Mouse (Mus musculus): ENCODE results near the gene Wbp2nl. TPM values are rescaled to one million over a fixed set of nuclear protein-coding genes. Genes with fewer than 3 reads are reported as not detected.

Gene Wbp2nl
- polyA plus RNA-seq (2012; rRNA removed): 0.10 and 0.19 TPM in 2 replicates
- polyA plus RNA-seq (2014; fragmentation: Nextera tagmentation; extraction: Ambion mirVana): 0.11 and 0.19 TPM in 2 replicates

DNA sequence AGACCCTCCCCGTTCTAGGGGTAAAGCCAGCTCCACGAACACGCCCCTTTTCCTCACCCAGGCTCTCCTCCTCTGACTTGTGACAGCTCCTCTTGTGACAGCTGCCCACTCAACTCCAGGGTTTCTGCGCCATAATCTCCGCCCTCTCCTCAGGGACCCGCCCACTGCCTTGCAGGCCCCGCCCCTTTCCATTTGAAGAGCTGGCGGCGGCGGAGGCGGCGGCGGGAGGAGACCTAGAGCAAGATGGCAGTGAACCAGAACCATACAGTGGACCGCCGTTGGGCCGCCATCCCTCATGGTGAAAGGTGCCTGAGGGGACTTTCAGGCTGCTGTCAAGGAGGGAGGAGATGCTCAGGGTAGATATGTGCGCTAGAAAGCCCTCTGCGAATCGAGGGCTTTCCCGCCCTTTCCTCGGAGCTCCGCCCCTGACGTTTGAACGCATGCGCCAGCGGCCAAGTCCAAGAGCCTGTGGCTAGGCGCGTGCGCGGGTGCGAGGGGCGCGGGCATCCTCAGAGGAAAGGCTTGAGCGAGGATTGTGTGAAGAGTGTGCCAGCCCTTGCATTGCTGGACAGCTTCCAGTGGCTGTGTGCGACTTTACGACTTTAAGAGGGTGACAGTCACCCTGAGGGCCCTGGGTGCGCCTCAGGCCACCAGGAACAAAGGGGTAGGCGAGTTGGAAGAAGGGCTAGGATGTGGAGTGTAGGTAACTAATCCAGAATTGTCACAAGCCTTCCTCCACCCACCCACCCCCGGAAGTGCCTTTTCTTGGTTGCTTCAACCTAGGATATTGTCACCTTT is at the start of gene Wbp2nl:
Gene Wbp2nl (plus strand): TSS at position 191 of the 798 bp plus-strand sequence.
- Histone ChIP-seq H3K4me2 (ENCODE audit: low read depth) (0 out of 2 replicates have a peak within 1 kb of the TSS, but pooled peaks have one; percentile 20), H3K4me1 (replicated peaks; ENCODE audit: control insufficient read depth in 2 of 2, insufficient read depth in 2 of 2, low read length in 1 of 2) (peaks cover 0 to 10% of the 10 kb centered on the region in 2 experiments; a peak in 2 of 4 replicates), H3K9me3 (ENCODE audit: control insufficient read depth, low read length) (no peaks in the 10 kb centered on the region), H3K27ac (no peak within 1 kb of the TSS), H3K36me3 (replicated peaks; ENCODE audit: control insufficient read depth, insufficient read depth, low read depth) (no peaks in the 10 kb centered on the region), H3K4me3 (ENCODE audit: insufficient read depth in 1 of 2, low read depth in 2 of 2, low read length in 2 of 2) (no peak within 1 kb of the TSS), H3K27me3 (ENCODE audit: control insufficient read depth, insufficient read depth, low read length) (no peaks in the 10 kb centered on the region), H3K9ac (replicated peaks) (no peak within 1 kb of the TSS)
- no peak for TF ChIP-seq EP300 (IDR thresholded peaks at IDR 0.05; ENCODE audit: low read depth)
- TF ChIP-seq CTCF (IDR thresholded peaks at IDR 0.05; ENCODE audit: low read depth): no peak
- 54% methylated on average over 39 of the region's 39 CpGs for WGBS (ENCODE audit: insufficient replicate concordance)
- DNase-seq (ENCODE audit: low read depth in 3 of 3, low spot score in 3 of 3): no peak
- ATAC-seq (ENCODE audit: insufficient read depth): no peak; the same call in 1 of the 2 replicates

DNA sequence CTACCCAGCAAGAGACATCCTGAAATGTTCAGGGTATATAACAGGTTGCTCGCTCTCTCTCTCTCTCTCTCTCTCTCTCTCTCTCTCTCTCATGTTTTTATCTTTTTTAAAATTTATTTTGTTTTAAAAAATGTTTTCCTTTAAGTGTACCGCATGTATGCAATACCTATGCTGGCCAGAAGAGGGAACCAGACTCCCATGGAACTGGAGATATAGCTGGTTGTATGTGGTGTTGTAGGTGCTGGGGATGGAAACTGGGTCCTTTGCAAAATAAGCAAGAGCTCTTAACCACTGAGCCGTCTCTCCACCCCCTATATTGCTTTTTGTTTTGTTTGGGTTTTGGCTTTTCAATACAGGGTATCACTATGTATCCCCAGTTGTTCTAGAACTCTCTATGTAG is 47.2 kb upstream of the Wbp2nl start:
- DNase-seq (ENCODE audit: low read depth in 3 of 3, low spot score in 3 of 3) (no peak), ATAC-seq (ENCODE audit: insufficient read depth) (no peak)
- Histone ChIP-seq H3K4me1 (replicated peaks; ENCODE audit: control insufficient read depth in 2 of 2, insufficient read depth in 2 of 2, low read length in 1 of 2) (no peaks in the 10 kb centered on the region), H3K27ac (no peak overlapping the region), H3K4me2 (ENCODE audit: low read depth) (no peak overlapping the region), H3K36me3 (replicated peaks; ENCODE audit: control insufficient read depth, insufficient read depth, low read depth) (no peaks in the 10 kb centered on the region), H3K27me3 (ENCODE audit: control insufficient read depth, insufficient read depth, low read length) (no peaks in the 10 kb centered on the region), H3K9me3 (ENCODE audit: control insufficient read depth, low read length) (no peaks in the 10 kb centered on the region; the same call in 1 of the 2 replicates), H3K9ac (replicated peaks) (no peak overlapping the region), H3K4me3 (ENCODE audit: insufficient read depth in 1 of 2, low read depth in 2 of 2, low read length in 2 of 2) (no peak overlapping the region)
- WGBS (ENCODE audit: insufficient replicate concordance): 70% methylated on average over 3 of the region's 3 CpGs
- TF ChIP-seq CTCF (IDR thresholded peaks at IDR 0.05; ENCODE audit: low read depth): peak; percentile 66
- TF ChIP-seq EP300 (IDR thresholded peaks at IDR 0.05; ENCODE audit: low read depth): no peak

DNA sequence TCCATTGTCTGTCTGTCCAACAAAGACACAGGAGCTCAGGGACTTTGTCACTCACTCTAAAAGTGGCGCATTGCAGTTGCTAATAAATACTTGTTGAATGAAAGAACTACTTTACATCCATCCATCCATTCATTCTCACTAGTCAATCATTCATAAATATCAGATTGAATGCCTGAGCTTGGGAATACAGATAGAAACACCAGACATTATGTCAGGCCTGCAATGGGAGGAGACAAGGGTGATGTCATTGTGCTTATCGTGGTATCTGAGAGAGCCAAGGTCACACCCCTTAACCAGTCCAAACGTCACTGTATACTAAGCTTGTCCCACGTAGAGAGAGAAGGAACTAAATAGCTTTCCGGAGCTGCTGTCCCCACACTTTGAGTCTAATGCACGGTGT is 46.7 kb upstream of the Wbp2nl start, which contains the start of gene 1500009C09Rik:
Gene 1500009C09Rik (plus strand): TSS at position 301 of the 400 bp plus-strand sequence.
- H3K4me2 ChIP-seq (ENCODE audit: low read depth): no peak within 1 kb of the TSS
- H3K4me1 ChIP-seq (replicated peaks; ENCODE audit: control insufficient read depth in 2 of 2, insufficient read depth in 2 of 2, low read length in 1 of 2): no peaks in the 10 kb centered on the region
- H3K9me3 ChIP-seq (ENCODE audit: control insufficient read depth, low read length): no peaks in the 10 kb centered on the region; the same call in 1 of the 2 replicates
- H3K9ac ChIP-seq (replicated peaks): no peak within 1 kb of the TSS
- TF ChIP-seq EP300 (IDR thresholded peaks at IDR 0.05; ENCODE audit: low read depth): no peak
- TF ChIP-seq CTCF (IDR thresholded peaks at IDR 0.05; ENCODE audit: low read depth): no peak
- H3K36me3 ChIP-seq (replicated peaks; ENCODE audit: control insufficient read depth, insufficient read depth, low read depth): no peaks in the 10 kb centered on the region
- H3K4me3 ChIP-seq (ENCODE audit: insufficient read depth in 1 of 2, low read depth in 2 of 2, low read length in 2 of 2): no peak within 1 kb of the TSS
- DNase-seq (ENCODE audit: low read depth in 3 of 3, low spot score in 3 of 3) (no peak), ATAC-seq (ENCODE audit: insufficient read depth) (no peak)
- WGBS (ENCODE audit: insufficient replicate concordance): 52% methylated on average over 6 of the region's 6 CpGs
- H3K27ac ChIP-seq: no peak within 1 kb of the TSS
- H3K27me3 ChIP-seq (ENCODE audit: control insufficient read depth, insufficient read depth, low read length): no peaks in the 10 kb centered on the region

- Histone ChIP-seq H3K27ac (no peak overlapping the region), H3K4me1 (replicated peaks; ENCODE audit: control insufficient read depth in 2 of 2, insufficient read depth in 2 of 2, low read length in 1 of 2) (no peaks in the 10 kb centered on the region), H3K9me3 (ENCODE audit: control insufficient read depth, low read length) (no peaks in the 10 kb centered on the region; the same call in 1 of the 2 replicates), H3K9ac (replicated peaks) (no peak overlapping the region), H3K36me3 (replicated peaks; ENCODE audit: control insufficient read depth, insufficient read depth, low read depth) (no peaks in the 10 kb centered on the region), H3K27me3 (ENCODE audit: control insufficient read depth, insufficient read depth, low read length) (no peaks in the 10 kb centered on the region), H3K4me2 (ENCODE audit: low read depth) (no peak overlapping the region), H3K4me3 (ENCODE audit: insufficient read depth in 1 of 2, low read depth in 2 of 2, low read length in 2 of 2) (no peak overlapping the region)
- ATAC-seq (ENCODE audit: insufficient read depth) (no peak), DNase-seq (ENCODE audit: low read depth in 3 of 3, low spot score in 3 of 3) (no peak)
- 35% methylated on average over 4 of the region's 4 CpGs for WGBS (ENCODE audit: insufficient replicate concordance)
- no peak for TF ChIP-seq EP300 (IDR thresholded peaks at IDR 0.05; ENCODE audit: low read depth)
- TF ChIP-seq CTCF (IDR thresholded peaks at IDR 0.05; ENCODE audit: low read depth): peak; percentile 49
These were observed 43.5 kb upstream of the Wbp2nl start for GRCm38 (mm10) chr15:82255248-82255647.

DNA sequence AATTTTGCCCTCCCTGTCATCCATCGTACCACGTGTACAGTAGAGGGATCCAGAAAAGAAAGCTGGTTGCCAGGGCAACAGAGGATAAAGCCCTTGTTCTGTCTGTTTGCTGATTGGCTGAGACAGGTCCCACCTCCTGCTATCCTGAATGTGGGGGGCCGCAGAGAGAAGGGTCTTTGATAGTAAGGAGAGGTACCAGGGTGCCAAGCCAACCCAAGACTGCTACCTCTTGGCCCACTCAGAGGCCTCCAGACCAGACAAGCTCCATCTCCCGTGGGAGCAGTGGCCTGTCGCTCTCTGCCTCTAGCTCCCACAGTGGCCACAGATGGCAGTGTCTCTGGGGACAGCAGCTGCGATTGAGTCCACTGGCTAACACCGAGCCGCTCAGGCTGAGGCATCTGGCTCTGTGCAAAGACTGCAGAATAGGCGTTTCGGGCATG is 42.8 kb upstream of the Wbp2nl start:
- DNase-seq (ENCODE audit: low read depth in 3 of 3, low spot score in 3 of 3): no peak
- no peak for ATAC-seq (ENCODE audit: insufficient read depth)
- 28% methylated on average over 10 of the region's 10 CpGs for WGBS (ENCODE audit: insufficient replicate concordance)
- H3K4me1 ChIP-seq (replicated peaks; ENCODE audit: control insufficient read depth in 2 of 2, insufficient read depth in 2 of 2, low read length in 1 of 2): no peaks in the 10 kb centered on the region
- no peaks in the 10 kb centered on the region for H3K36me3 ChIP-seq (replicated peaks; ENCODE audit: control insufficient read depth, insufficient read depth, low read depth)
- TF ChIP-seq EP300 (IDR thresholded peaks at IDR 0.05; ENCODE audit: low read depth): no peak
- no peak for TF ChIP-seq CTCF (IDR thresholded peaks at IDR 0.05; ENCODE audit: low read depth)
- H3K9ac ChIP-seq (replicated peaks): no peak overlapping the region
- H3K27ac ChIP-seq: no peak overlapping the region
- H3K27me3 ChIP-seq (ENCODE audit: control insufficient read depth, insufficient read depth, low read length): no peaks in the 10 kb centered on the region
- no peak overlapping the region for H3K4me2 ChIP-seq (ENCODE audit: low read depth)
- H3K9me3 ChIP-seq (ENCODE audit: control insufficient read depth, low read length): no peaks in the 10 kb centered on the region; the same call in 1 of the 2 replicates
- H3K4me3 ChIP-seq (ENCODE audit: insufficient read depth in 1 of 2, low read depth in 2 of 2, low read length in 2 of 2): no peak overlapping the region
